Mouse (Mus musculus) cortical plate, adult 2 months (tissue): ENCODE data around the gene Trappc5.

Experiments
- CTCF ChIP-seq: fragments of 200-500 bp; IDR thresholded peaks from 2 replicates; pipeline ENCODE4 v1.5.1; 2011; ENCODE audit warnings: mild to moderate bottlenecking, control low read depth, low read length; ENCODE audit not compliant: insufficient read depth; ENCODE audit errors: extremely low read depth
- POLR2A ChIP-seq: fragments of 200-500 bp; IDR thresholded peaks from 2 replicates; pipeline ENCODE4 v1.6.1; 2011; ENCODE audit warnings: mild to moderate bottlenecking, low read length, control low read depth; ENCODE audit not compliant: insufficient read depth; ENCODE audit errors: extremely low read depth

GRCm38 (mm10) chr8:3676131-3676992, at the start of gene Trappc5:
- peak; percentile 69; the same call in 1 of the 2 replicates for TF ChIP-seq POLR2A
- TF ChIP-seq CTCF: peak; percentile 65
